Mouse (Mus musculus) MEL (cell line): Measurements from ENCODE around the gene Epb42.

ENCODE experiments used
- BHLHE40 ChIP-seq: IDR thresholded peaks from 2 replicates; pipeline ENCODE4 v1.6.1; 2012; ENCODE audit warnings: low read depth, mild to moderate bottlenecking, inconsistent platforms, low read length, improper control_type of control experiment, borderline replicate concordance
- CTCF ChIP-seq, 3 experiments: IDR thresholded peaks in 2 of 3; conservative IDR thresholded peaks in 1 of 3; 2 replicates each; pipeline ENCODE4 v1.5.1; 2011 to 2012; ENCODE audit warnings: low read length in 3 of 3, low read depth in 2 of 3, mild to moderate bottlenecking in 2 of 3, improper control_type of control experiment in 1 of 3, inconsistent platforms in 1 of 3, mixed read lengths in 1 of 3, moderate library complexity in 1 of 3; ENCODE audit not compliant: control insufficient read depth in 1 of 3, insufficient read depth in 1 of 3, poor library complexity in 1 of 3, severe bottlenecking in 1 of 3
- E2F4 ChIP-seq: IDR thresholded peaks from 2 replicates; pipeline ENCODE4 v1.6.1; 2011; ENCODE audit warnings: low read depth, low read length, improper control_type of control experiment, borderline replicate concordance
- GATA1 ChIP-seq: IDR thresholded peaks from 2 replicates; pipeline ENCODE4 v1.6.1; 2011; ENCODE audit warnings: low read depth, low read length, improper control_type of control experiment
- KAT2A ChIP-seq: conservative IDR thresholded peaks from 2 replicates; pipeline ENCODE4 v1.6.1; 2012; ENCODE audit warnings: low read depth, low read length, improper control_type of control experiment, inconsistent platforms
- MAFK ChIP-seq: IDR thresholded peaks from 2 replicates; pipeline ENCODE4 v1.6.1; 2011; ENCODE audit warnings: low read depth, mild to moderate bottlenecking, low read length, improper control_type of control experiment, borderline replicate concordance
- MAX ChIP-seq: IDR thresholded peaks from 2 replicates; pipeline ENCODE4 v1.6.1; 2011; ENCODE audit warnings: low read length, improper control_type of control experiment
- MEF2A ChIP-seq: IDR thresholded peaks from 2 replicates; pipeline ENCODE4 v1.6.1; 2014; ENCODE audit warnings: low read depth, mild to moderate bottlenecking, inconsistent platforms, low read length, improper control_type of control experiment; ENCODE audit not compliant: poor library complexity, insufficient replicate concordance, severe bottlenecking; ENCODE audit errors: extremely low read depth
- POLR2A ChIP-seq, 2 experiments: IDR thresholded peaks; 2 replicates each; pipeline ENCODE4 v1.6.1; 2011 to 2012; ENCODE audit warnings: low read length in 2 of 2, mild to moderate bottlenecking in 2 of 2, control low read depth in 1 of 2, improper control_type of control experiment in 1 of 2, low read depth in 1 of 2, moderate library complexity in 1 of 2; ENCODE audit not compliant: control insufficient read depth in 1 of 2, insufficient read depth in 1 of 2, poor library complexity in 1 of 2
- RAD21 ChIP-seq: IDR thresholded peaks from 2 replicates; pipeline ENCODE4 v1.6.1; 2011; ENCODE audit warnings: mild to moderate bottlenecking, low read depth, low read length, improper control_type of control experiment
- TBP ChIP-seq: IDR thresholded peaks from 2 replicates; pipeline ENCODE4 v1.8.0; 2011; ENCODE audit warnings: low read depth, low read length, improper control_type of control experiment
- TCF12 ChIP-seq: IDR thresholded peaks from 2 replicates; pipeline ENCODE4 v1.6.1; 2014; ENCODE audit warnings: low read depth, mild to moderate bottlenecking, inconsistent platforms, low read length, improper control_type of control experiment, moderate library complexity
- ZMIZ1 ChIP-seq: IDR thresholded peaks from 2 replicates; pipeline ENCODE4 v1.6.1; 2012; ENCODE audit warnings: low read depth, mild to moderate bottlenecking, inconsistent platforms, low read length, improper control_type of control experiment, moderate library complexity

DNA sequence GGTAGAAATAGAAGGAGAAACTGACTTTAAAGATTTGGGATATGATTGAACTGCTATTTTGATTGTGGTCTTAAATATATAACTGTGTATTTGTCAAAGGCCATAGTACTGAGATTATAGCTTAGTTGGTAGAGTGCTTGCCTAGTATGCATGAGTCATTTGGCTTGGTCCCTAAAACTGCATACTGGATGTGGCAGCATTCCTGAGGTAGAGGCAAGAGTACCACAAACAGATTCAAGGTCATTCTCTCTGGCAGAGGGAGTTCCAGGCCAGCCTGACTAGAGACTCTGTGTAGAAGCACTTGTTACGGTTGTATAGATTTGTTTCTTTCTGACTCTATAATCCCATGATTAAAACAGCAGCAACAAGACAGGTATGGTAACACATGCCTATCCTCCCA, 57.1 kb downstream of the Epb42 start:
- TF ChIP-seq POLR2A (IDR thresholded peaks at IDR 0.05; ENCODE audit: control insufficient read depth in 1 of 2, insufficient read depth in 1 of 2, low read depth in 1 of 2, low read length in 2 of 2, poor library complexity in 1 of 2) (no peak), RAD21 (no peak), MEF2A (no peak), ZMIZ1 (no peak), TBP (no peak), CTCF (IDR thresholded peaks at IDR 0.05 in 2 of 3, conservative IDR thresholded peaks at IDR 0.05 in 1 of 3; ENCODE audit: control insufficient read depth in 1 of 3, insufficient read depth in 1 of 3, low read depth in 2 of 3, low read length in 3 of 3, poor library complexity in 1 of 3, severe bottlenecking in 1 of 3) (no peak), E2F4 (no peak), TCF12 (no peak), MAFK (no peak), BHLHE40 (no peak), KAT2A (no peak), MAX (no peak), GATA1 (no peak)
